Mouse (Mus musculus): ENCODE data around the gene Grik4. TPM values are rescaled to one million over a fixed set of nuclear protein-coding genes. Genes with fewer than 3 reads are reported as not detected.
"Not testable (repeated sequence)": the region's sequence is repeated elsewhere in the genome, so short reads cannot be mapped to it uniquely, and the experiment has no call there.

Grik4 gene
- polyA plus RNA-seq, 1 experiment from 2014 or later, result 1.9 TPM

- peaks cover 32% of the 10 kb centered on the region for H3K4me1 ChIP-seq (ENCODE audit: control insufficient read depth, insufficient read depth, low read length)
- 21% methylated on average over 21 of the region's 21 CpGs for WGBS
- H3K27me3 ChIP-seq (ENCODE audit: control insufficient read depth, insufficient read depth, low read length); H3K9ac ChIP-seq (ENCODE audit: low read depth, low read length); H3K27ac ChIP-seq (ENCODE audit: low read depth, low read length); H3K9me3 ChIP-seq (ENCODE audit: control insufficient read depth, low read length); H3K4me2 ChIP-seq (replicated peaks; ENCODE audit: low read depth, low read length); H3K4me3 ChIP-seq (ENCODE audit: low read length); H3K36me3 ChIP-seq (ENCODE audit: control insufficient read depth, insufficient read depth, low read length): not testable (repeated sequence)
- ATAC-seq (ENCODE audit: low FRiP score, low TSS enrichment), result peak; percentile 45; the same call in 1 of the 2 replicates
Observed at GRCm38 (mm10) chr9:42778471-42779263, 165.6 kb downstream of the Grik4 start.

DNA sequence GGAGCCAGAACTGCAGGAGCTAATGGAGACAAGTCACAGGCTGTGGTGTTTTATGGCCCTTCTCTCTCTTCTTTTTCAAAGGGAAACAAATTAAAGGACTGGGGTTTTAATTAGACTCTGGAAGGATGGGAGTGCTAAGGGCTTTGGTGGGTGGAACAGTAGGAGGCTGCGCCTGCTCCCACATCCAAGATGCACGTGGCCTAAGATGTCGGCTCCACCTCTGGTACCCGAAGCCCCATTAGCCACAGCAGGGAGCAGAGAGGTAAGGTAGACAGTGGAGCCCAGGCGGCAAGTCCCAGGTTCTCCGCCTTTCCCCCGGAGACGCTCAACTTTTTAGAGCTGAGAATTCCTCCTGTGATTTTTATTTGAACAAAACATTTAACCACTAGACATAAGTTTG is 166.4 kb downstream of the Grik4 start:
- H3K36me3 ChIP-seq (ENCODE audit: control insufficient read depth, insufficient read depth, low read length), result no peaks in the 10 kb centered on the region
- no peak overlapping the region for H3K4me3 ChIP-seq (ENCODE audit: low read length)
- no peak for ATAC-seq (ENCODE audit: low FRiP score, low TSS enrichment)
- peaks cover 29% of the 10 kb centered on the region for H3K4me1 ChIP-seq (ENCODE audit: control insufficient read depth, insufficient read depth, low read length)
- 31% methylated on average over 8 of the region's 8 CpGs for WGBS
- H3K9me3 ChIP-seq (ENCODE audit: control insufficient read depth, low read length), result no peaks in the 10 kb centered on the region
- no peaks in the 10 kb centered on the region for H3K27me3 ChIP-seq (ENCODE audit: control insufficient read depth, insufficient read depth, low read length)
- H3K4me2 ChIP-seq (replicated peaks; ENCODE audit: low read depth, low read length), result no peak overlapping the region
- H3K9ac ChIP-seq (ENCODE audit: low read depth, low read length), result no peak overlapping the region
- 0 out of 2 replicates have a peak overlapping the region, but pooled peaks have one; percentile 30 for H3K27ac ChIP-seq (ENCODE audit: low read depth, low read length)

GRCm38 (mm10) chr9:42776804-42777203 is 167.5 kb downstream of the Grik4 start:
- Histone ChIP-seq H3K4me3 (ENCODE audit: low read length) (no peak overlapping the region), H3K27me3 (ENCODE audit: control insufficient read depth, insufficient read depth, low read length) (no peaks in the 10 kb centered on the region), H3K36me3 (ENCODE audit: control insufficient read depth, insufficient read depth, low read length) (no peaks in the 10 kb centered on the region), H3K4me1 (ENCODE audit: control insufficient read depth, insufficient read depth, low read length) (peaks cover 29% of the 10 kb centered on the region), H3K4me2 (replicated peaks; ENCODE audit: low read depth, low read length) (no peak overlapping the region), H3K9me3 (ENCODE audit: control insufficient read depth, low read length) (no peaks in the 10 kb centered on the region), H3K27ac (ENCODE audit: low read depth, low read length) (no peak overlapping the region), H3K9ac (ENCODE audit: low read depth, low read length) (no peak overlapping the region)
- WGBS, result 54% methylated on average over 9 of the region's 9 CpGs
- ATAC-seq (ENCODE audit: low FRiP score, low TSS enrichment), result no peak

DNA sequence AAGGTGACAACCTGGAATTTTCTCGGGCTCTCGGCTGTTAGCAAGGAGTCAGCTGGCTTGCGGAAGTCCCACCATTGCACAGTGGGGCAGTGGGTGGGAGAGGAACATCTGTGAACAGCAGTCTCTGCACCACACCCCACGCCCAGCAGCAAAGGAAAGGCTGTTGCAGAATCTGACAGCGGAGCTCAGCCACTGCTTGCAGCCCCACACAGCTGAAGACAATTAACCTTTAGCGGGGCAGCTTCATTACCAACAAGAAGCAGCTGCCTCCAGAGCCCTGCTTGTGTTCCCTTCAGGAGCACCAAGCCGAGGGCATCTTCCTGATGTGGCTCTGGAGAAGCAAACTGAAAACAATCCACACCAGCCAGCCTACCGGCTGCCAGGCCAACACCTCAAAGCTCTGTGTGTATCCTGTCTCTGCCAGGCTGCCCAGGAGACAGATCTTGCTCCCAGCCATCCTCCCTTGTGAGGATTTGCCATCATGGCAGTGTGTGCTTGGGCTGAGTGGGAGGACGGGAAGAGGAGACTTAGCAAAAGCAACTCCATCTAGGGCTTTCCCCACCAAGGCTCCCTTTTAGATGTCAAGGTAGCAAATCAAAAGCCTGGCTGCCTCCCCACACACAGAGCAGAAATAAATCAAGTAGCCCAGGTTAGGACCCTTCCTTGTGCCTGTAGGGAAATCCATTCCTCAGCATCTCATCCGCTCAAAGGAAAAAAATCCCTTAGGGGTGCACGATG is 179.3 kb downstream of the Grik4 start:
- ATAC-seq (ENCODE audit: low FRiP score, low TSS enrichment), result peak; percentile 85
- H3K4me3 ChIP-seq (ENCODE audit: low read length), result no peak overlapping the region
- WGBS, result 17% methylated on average over 11 of the region's 11 CpGs
- H3K9me3 ChIP-seq (ENCODE audit: control insufficient read depth, low read length), result no peaks in the 10 kb centered on the region
- peak overlapping the region; percentile 77 for H3K27ac ChIP-seq (ENCODE audit: low read depth, low read length)
- peaks cover 20% of the 10 kb centered on the region for H3K4me1 ChIP-seq (ENCODE audit: control insufficient read depth, insufficient read depth, low read length)
- no peaks in the 10 kb centered on the region for H3K36me3 ChIP-seq (ENCODE audit: control insufficient read depth, insufficient read depth, low read length)
- H3K4me2 ChIP-seq (replicated peaks; ENCODE audit: low read depth, low read length), result no peak overlapping the region
- no peak overlapping the region for H3K9ac ChIP-seq (ENCODE audit: low read depth, low read length)
- H3K27me3 ChIP-seq (ENCODE audit: control insufficient read depth, insufficient read depth, low read length), result no peaks in the 10 kb centered on the region

GRCm38 (mm10) chr9:42758682-42759205 is 185.5 kb downstream of the Grik4 start:
- H3K4me2 ChIP-seq (replicated peaks; ENCODE audit: low read depth, low read length), result no peak overlapping the region
- 55% methylated on average over 5 of the region's 5 CpGs for WGBS
- no peak overlapping the region for H3K27ac ChIP-seq (ENCODE audit: low read depth, low read length)
- no peaks in the 10 kb centered on the region for H3K36me3 ChIP-seq (ENCODE audit: control insufficient read depth, insufficient read depth, low read length)
- no peak overlapping the region for H3K9ac ChIP-seq (ENCODE audit: low read depth, low read length)
- ATAC-seq (ENCODE audit: low FRiP score, low TSS enrichment), result no peak
- no peaks in the 10 kb centered on the region for H3K27me3 ChIP-seq (ENCODE audit: control insufficient read depth, insufficient read depth, low read length)
- no peak overlapping the region for H3K4me3 ChIP-seq (ENCODE audit: low read length)
- peaks cover 29% of the 10 kb centered on the region for H3K4me1 ChIP-seq (ENCODE audit: control insufficient read depth, insufficient read depth, low read length)
- no peaks in the 10 kb centered on the region for H3K9me3 ChIP-seq (ENCODE audit: control insufficient read depth, low read length)

DNA sequence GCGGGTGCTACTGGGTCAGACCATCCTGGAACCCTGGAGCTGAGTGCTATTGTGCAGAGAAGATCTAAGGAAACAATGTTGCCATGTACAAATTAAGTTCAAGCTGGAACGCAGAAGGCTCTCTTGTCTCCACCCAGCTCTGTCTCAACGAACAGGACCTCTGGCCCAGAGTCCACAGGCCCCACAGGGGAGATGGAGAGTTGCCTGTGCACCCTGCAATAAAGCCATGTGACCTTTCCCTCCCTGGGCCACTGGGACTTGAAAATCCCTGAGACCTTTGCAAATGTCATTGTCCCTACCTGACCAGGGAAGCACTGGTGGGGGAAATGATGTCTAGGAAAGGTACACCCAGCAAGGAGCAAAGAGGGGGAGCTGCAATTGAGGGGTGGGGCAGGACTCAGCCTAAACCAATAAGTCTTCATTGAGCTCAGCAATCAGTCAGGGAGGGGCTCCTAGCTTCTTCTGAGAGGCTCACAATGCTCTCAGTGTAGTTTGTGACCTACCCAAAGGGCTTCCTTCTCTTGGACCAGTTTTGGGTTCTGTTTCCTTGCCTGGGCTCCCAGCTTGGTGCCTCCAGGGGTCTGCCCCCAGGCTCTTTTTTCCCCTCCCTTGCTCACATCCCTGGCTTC is 187.2 kb downstream of the Grik4 start:
- ATAC-seq (ENCODE audit: low FRiP score, low TSS enrichment), result no peak
- Histone ChIP-seq H3K4me2 (replicated peaks; ENCODE audit: low read depth, low read length) (no peak overlapping the region), H3K9me3 (ENCODE audit: control insufficient read depth, low read length) (no peaks in the 10 kb centered on the region), H3K4me1 (ENCODE audit: control insufficient read depth, insufficient read depth, low read length) (peaks cover 29% of the 10 kb centered on the region), H3K4me3 (ENCODE audit: low read length) (no peak overlapping the region), H3K36me3 (ENCODE audit: control insufficient read depth, insufficient read depth, low read length) (no peaks in the 10 kb centered on the region), H3K27ac (ENCODE audit: low read depth, low read length) (no peak overlapping the region), H3K9ac (ENCODE audit: low read depth, low read length) (no peak overlapping the region; the same call in 1 of the 2 replicates), H3K27me3 (ENCODE audit: control insufficient read depth, insufficient read depth, low read length) (no peaks in the 10 kb centered on the region)
- WGBS, result 73% methylated on average over 3 of the region's 3 CpGs

DNA sequence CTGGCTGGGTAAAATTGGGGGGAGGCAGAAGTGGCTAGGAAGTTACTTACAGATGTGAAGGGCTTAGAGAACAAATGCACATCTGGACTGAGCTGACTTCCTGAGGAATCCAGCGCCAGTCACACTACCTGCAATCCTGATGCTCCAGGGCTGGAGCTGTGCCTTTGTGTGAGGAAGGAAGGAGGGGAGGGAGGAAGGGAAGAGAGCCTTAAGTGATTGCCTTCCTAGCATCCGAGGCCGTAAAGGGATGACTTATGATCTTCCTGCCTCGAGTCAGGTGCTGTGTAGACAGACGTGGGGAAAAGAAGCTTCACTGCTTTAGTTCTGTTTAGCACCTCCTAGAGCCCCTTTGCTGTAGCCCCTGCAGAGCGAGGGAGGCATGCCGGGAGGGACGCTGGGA is 189.6 kb downstream of the Grik4 start:
- no peak overlapping the region for H3K27ac ChIP-seq (ENCODE audit: low read depth, low read length)
- H3K36me3 ChIP-seq (ENCODE audit: control insufficient read depth, insufficient read depth, low read length), result no peaks in the 10 kb centered on the region
- no peak overlapping the region for H3K4me3 ChIP-seq (ENCODE audit: low read length)
- 16% methylated on average over 8 of the region's 8 CpGs for WGBS
- no peak overlapping the region for H3K9ac ChIP-seq (ENCODE audit: low read depth, low read length)
- no peaks in the 10 kb centered on the region for H3K27me3 ChIP-seq (ENCODE audit: control insufficient read depth, insufficient read depth, low read length)
- peaks cover 13% of the 10 kb centered on the region for H3K4me1 ChIP-seq (ENCODE audit: control insufficient read depth, insufficient read depth, low read length)
- ATAC-seq (ENCODE audit: low FRiP score, low TSS enrichment), result no peak; the same call in 1 of the 2 replicates
- no peaks in the 10 kb centered on the region for H3K9me3 ChIP-seq (ENCODE audit: control insufficient read depth, low read length)
- no peak overlapping the region for H3K4me2 ChIP-seq (replicated peaks; ENCODE audit: low read depth, low read length)

GRCm38 (mm10) chr9:42751160-42751559 is 193.1 kb downstream of the Grik4 start:
- H3K27me3 ChIP-seq (ENCODE audit: control insufficient read depth, insufficient read depth, low read length), result no peaks in the 10 kb centered on the region
- H3K9ac ChIP-seq (ENCODE audit: low read depth, low read length), result no peak overlapping the region
- H3K27ac ChIP-seq (ENCODE audit: low read depth, low read length), result no peak overlapping the region
- H3K4me3 ChIP-seq (ENCODE audit: low read length), result no peak overlapping the region
- no peaks in the 10 kb centered on the region for H3K9me3 ChIP-seq (ENCODE audit: control insufficient read depth, low read length)
- ATAC-seq (ENCODE audit: low FRiP score, low TSS enrichment), result no peak
- H3K36me3 ChIP-seq (ENCODE audit: control insufficient read depth, insufficient read depth, low read length), result no peaks in the 10 kb centered on the region
- peaks cover 5% of the 10 kb centered on the region for H3K4me1 ChIP-seq (ENCODE audit: control insufficient read depth, insufficient read depth, low read length)
- no peak overlapping the region for H3K4me2 ChIP-seq (replicated peaks; ENCODE audit: low read depth, low read length)
- WGBS, result 88% methylated on average over 2 of the region's 2 CpGs

Data from kidney, embryonic 14.5 days (tissue).